Mouse (Mus musculus) retina, embryonic 14.5 days (tissue): ENCODE results near the gene Tmem60.

Experiments
- DNase-seq: peaks from one replicate; pipeline ENCODE4 v3.0.0-alpha.2; 2015; ENCODE audit warnings: low spot score

Gene Tmem60

DNA sequence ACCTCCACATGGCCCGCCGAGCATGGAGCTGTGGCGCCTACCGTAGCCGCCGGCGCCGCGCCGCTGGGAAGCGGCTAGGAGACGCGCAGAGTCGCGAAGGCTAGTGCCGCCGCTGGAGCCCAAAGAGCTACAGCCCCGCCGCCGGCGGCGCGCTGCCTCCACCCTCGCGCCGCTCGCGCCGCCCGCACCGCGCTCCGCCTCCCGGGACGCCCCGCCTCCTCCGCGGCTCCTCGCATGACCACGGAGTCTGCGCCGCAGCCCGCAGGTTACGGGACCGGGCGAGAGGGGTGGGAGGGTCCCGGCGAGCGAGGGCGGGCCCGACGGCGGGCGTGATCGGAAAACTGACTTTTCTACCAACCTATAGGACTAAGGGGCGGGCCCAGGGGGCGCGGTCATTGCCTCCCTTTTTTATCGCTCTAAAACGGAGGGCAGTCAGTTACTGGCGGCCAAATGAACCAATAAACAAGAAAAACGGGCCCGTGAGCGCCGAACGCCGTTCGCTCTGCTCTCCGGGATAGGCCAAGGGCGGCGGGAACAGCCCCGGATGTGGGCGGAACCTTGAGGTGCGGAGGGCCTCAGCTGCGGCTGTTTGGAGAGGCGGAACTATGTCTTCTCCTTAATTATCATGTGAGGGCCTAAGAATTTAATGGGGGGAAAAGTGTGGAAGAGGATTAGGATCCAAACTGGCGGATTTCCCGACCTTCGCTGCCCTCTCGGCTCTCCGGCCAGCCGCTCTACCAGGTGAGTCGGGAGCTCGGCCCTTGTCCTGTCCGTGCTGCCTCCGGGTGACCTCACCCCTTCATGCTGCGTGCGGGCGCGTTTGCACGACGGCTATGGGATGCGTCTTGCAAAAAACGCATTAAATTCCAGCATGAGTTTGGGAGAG is at the start of gene Tmem60, which contains the start of gene Phtf2:
Gene Tmem60, plus strand, starts transcription at position 277 of the 886 bp plus-strand sequence.
Gene Phtf2, minus strand, starts transcription at position 210 of the 886 bp plus-strand sequence.
- peak; percentile 100 for DNase-seq

DNA sequence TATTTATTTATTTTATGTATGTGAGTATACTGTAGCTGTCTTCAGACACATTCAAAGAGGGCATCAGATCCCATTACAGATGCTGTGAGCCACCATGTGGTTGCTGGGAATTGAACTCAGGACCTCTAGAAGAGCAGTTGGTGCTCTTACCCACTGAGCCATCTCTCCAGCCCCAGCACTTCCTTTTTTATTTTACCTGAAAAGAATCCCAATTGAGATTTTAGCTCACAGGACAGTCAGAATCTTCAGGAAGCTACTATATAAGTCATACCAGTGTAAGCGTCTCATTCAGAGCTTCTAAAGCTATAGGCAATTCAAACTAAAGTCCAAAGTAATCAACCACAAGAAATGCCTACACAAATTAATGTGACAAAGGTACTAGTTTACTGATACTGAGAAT is 47.6 kb upstream of the Tmem60 start:
- DNase-seq, result no peak

DNA sequence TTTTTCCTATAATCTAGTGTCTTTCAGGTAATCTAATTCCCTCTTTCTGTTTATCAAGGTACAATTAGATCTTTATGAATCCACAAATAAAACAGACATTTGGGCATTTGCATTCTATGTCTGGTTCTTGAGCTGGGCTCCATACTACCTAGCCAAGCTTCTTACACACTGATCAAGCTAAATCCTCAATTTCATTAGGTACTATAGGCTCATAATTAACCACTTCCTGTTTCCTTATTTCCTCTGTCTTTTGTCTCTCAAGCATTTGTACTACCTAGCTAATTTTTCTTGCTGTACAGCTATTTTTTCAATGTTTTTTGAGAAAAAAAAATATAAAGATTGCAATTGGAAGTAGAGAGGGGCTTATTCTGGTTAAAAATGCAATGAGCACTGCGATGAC is 44.9 kb upstream of the Tmem60 start:
- no peak for DNase-seq

DNA sequence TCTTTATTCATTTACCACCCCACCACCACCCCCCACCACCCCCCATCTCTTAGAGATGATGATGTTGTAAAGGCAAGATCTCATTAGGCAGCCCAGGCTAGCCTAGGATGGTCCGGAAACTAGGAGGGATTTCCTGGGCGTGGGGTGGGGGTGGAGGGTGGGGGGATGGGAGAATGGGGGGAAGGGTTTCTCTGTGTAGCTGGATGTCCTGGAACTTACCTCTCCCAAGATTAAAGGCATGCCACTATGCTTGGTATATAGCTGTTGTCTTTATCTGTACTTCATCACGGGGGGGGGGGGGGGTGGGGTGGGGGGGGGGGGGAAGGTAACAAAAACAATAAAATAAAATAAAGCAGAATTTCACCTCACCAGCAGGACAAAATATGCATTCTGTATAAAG is 38.6 kb upstream of the Tmem60 start:
- DNase-seq, result no peak

DNA sequence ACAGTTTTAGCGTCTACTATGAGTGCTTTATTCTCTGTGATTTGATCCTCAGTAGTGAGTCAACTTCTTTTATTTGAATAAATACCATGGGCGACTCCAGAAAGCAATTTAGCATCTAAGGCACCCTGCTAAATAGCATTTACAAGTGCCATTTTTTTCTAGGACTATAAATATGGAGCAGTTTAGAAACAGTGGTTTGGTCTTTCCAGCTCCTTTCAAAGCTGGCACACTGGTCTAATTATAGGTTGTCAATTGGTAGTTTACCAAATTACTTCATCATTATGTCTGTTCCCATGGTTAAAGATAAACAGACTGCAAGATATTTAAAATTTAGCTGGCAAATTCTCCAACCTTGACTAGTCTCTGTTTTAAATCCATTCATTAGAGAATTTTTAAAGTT is 38.2 kb upstream of the Tmem60 start:
- no peak for DNase-seq

DNA sequence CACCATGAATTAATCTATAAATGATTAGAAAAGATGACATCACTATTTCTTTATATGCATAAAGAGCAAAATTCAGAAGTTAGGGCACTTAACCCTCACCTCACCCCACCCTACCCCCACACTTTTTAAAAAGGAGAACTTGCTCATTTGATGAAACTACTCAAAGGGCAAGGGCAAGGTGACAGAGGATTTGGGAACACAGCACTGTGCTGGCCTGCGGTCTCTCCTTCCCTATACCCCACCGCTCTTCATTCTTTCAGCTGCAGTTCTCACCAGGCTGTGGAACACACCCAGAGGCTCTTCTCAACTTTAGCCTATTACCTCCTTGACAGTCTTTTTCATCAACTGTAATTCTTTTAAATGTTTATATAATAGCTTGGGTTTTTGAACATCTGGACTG is 35.0 kb upstream of the Tmem60 start:
- no peak for DNase-seq

DNA sequence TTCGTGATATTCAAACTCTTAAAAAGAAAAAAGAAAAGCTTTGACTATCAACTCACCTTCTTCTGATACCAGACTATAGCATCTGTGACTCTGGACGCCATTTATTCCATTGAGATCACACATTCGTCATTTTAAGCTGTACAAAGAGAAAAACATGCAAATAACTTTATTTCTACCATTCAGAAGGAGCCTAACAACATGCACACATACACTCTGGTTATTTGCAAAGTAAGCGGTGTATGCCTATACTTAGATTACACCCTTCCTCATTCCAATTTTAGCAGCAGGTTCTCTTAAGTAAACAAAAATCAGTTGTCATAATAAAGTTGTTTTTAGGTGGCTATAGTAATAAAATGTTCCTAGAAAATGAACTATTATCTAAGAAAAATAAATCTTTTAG is 26.9 kb upstream of the Tmem60 start:
- no peak for DNase-seq

DNA sequence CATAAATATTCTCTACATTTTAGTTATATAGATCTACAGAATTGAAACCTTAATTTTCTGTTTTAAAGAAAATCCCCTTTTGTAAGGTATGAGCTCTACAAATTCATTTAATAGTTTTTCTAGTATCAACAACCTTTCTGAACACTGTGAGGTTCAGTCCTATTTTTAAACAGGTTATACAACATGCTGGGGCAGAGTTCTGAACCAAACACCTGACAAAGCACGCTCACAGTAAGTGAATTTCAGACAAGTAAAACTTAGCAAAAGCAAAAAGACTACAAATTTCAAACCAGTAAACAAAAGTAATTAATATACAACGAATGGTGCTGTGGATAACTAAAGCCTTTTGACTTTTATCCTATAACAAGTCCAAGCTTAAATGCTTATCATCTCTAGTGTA is 23.6 kb upstream of the Tmem60 start:
- DNase-seq, result no peak

DNA sequence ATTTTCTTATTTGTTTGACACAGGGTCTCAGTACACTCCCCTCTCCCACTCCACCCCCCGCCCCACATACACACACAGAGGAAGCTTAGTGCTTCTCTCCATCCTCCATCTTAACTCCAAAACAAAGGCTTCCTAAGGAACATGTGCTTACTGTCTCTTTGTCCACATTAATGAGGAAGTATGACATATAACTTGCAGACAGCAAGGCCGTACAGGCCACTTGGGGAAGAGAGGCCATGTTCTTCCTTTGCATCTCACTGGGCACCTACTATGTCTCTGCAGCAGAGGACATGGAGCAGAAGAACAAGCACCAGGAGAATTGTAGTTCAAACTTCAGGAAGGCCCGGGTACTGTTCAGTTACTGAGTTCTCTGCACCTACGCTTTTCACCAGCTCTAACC is 21.4 kb upstream of the Tmem60 start:
- DNase-seq, result no peak

DNA sequence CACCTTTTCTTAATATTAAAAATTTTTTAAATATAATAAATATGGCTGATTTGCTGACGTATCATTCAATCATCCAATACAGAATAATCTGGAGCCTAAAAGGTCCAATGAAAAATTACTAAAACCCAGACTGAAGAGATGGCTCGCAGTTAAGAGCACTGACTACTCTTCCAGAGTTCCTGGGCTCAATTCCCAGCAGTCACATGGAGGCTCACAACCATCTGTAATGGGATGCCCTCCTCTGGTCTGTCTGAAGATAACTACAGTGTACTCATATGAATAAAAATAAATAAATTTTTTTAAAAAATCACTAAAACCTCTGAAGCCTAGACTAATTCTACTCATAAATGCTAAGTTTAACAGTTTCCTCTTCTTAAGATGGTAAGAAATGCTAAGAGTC is 20.1 kb upstream of the Tmem60 start:
- no peak for DNase-seq

DNA sequence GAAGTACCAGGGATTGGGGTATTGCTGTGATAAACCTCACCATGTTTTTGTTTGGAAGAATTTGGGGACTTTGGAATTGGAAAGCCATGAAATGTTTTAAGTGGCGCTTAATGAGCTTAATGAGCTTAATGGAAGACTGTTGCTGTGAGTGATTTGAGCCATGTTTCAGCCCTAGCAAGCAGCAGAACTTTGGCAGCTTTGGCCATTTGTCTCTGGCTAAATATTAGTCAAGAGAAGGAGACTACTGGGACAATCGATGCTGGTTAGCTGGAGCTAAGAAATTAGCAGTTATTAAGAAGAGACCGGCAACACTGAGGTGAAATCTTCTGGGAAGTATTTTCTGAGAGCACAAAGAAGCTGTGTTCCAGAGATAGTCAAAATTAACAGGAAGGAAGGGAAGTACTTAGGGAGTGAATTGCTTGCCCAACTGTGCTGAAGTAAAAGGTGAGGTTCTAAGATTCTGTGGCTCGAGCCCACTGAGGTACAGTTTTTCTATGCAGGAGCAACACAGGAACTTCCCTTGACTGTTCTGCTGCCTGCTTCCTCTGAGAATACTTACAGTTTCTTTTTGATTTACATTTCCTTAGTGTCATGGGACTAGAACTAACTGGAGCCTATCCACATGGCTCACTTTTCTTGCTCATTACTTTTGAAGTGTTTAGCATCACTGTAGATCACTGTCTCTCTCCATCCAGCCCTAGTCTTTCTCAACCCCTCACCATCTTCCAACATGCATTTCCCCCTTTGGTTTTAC is 17.6 kb upstream of the Tmem60 start:
- no peak for DNase-seq

DNA sequence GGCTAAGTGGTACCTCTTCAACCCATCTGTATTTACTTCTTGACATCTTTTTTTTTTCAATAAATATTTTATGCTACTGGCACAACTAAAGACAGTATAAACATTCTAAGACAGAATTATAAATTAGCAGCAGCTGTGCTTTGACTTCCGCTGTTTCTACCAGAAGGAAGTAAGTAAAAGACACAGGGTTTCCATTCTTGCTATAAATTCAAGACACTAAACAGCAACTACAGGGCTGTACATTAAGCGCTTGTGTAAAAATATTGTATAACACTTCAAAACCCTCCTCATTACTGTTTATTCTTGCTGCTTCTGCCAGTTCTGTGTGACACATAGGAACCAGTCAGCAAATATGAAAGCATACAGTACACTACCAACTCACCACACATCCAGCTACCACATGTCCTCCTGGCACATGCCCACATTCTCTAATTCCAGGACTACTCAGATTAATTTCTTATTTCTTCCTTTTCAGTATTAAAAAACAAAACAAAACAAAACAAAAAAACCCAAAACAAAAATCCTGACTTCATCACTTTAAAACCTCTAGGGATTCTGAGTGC is 16.7 kb upstream of the Tmem60 start:
- DNase-seq, result no peak

DNA sequence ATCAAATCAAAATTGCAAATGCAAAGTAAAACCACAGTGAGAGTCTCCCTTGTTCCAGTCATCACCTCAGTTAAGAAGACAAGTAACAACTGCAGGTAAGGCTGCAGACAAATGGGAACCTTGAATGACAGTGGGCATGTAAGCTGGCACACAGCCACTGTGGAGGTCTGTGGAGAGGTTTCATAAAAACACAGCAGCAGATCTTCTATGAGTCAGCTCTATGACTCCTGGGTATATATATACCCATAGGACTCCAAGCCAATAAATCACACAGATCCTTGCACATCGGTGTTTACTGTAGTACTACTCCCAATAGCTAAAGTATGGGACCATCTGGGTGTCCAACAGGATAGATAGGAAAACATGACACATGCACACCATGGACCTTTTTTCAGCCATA is 8.8 kb upstream of the Tmem60 start:
- DNase-seq, result no peak

DNA sequence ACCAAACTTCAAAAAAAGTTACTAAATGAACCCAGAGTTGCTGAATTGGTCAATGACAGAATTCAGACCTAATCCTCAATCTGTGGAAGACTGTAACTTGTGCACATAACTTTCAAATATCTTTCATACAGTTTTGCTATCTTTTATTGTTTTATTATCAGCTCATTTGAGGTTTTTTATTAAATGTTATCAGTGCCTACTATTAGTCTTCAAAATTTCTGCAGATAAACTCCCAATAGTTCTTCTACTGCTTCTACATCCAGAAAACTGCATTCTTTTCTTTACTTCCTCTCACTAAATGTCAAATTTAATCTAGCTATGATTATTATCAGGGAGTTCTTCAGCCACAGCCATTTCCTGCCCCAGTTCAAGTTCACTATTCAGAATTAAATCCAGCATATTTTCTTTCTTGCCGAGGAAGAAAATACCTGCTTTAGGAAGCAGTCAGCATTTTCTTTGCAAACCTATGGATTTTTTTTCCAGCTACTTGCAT is 5.0 kb upstream of the Tmem60 start:
- no peak for DNase-seq

DNA sequence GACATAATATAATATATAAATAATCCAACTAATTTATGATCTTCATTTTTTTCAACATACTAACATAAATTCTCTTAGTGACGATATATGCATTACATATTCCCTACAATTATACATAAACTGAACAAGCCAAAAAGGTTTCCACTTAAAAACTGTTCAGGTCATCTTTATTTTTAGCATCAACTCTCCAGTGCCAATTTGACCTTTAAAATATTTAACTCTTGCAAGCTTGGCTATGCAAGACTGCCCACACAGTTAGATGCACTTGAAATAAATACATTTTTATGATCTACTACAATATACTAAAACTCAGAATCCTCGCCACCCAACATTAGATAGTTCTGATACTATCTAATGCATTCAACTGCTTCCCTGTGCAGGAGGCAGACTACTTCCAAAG is 1.6 kb upstream of the Tmem60 start:
- DNase-seq, result no peak

DNA sequence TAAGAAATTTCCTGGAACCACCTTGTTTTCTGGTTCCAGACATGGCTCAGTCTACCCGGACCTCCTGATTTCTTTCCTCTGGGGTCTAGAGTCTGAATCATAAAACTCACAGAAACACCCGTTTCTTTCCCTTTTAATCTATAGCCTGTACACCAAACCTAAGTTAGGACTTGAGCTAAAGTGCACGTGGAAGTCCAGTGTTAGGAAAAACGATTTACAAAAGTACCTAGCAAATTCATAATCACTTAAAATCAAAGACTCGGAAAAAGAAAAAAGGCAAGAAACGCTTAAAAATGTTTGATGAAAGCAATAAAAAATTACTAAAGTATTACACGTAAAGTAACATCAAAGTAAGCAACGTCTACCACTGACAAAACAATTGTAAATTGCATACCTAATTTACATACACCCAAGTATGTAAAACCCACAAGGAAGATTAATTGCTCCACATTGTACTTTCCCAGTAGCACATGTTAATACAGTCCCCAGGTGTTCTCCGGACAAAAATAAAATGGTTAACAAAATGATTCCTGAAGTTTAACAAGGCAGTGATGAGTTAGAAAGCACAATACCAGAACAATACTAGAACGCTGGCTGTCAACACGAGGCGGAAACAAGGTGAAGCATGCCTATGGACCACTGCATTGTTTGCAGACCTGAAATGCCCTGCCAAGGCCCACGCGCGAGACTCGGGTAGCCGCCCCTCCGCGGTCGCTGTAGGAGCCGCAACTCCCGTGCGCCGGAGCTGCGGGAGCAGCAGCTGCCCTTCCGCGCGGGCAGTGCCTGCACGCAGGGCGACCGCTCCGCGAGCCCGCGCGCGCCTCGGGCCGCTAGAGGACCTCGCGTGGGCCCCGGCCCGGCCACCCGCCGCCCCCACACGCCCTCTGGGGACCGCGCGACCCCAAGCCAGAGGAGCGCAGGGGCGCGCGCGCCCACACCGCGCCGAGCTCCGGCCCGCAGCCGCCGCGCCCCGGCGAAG is 905 bp upstream of the Tmem60 start:
- DNase-seq, result peak; percentile 68

DNA sequence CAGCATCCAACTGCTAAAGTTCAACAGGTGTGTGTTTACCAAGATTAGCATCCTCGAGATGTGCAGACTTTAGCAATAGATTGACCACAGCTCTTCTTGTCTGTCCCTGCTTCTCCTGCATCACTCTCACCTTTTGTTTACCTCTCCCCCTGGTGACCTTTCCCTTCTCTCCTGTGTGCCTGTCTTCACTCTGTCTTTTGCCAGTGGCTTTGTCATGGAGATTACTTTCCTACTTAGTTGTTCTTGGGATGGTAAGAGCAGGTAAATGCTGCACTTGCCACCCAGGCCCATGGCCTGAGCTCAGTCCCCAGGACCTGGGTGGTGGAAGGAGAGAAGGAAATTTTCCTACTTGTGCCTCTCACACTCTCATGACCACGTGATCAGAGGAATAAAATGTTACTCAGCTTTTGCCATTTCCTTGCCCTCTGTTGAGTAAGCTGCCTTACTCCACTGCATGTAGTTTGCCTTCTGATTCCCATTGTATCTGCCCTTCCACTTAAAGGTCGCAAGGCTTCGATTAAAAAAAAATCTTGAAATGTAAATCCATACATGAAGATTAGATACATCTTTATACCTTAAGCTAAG is 2.1 kb downstream of the Tmem60 start:
- DNase-seq, result no peak

DNA sequence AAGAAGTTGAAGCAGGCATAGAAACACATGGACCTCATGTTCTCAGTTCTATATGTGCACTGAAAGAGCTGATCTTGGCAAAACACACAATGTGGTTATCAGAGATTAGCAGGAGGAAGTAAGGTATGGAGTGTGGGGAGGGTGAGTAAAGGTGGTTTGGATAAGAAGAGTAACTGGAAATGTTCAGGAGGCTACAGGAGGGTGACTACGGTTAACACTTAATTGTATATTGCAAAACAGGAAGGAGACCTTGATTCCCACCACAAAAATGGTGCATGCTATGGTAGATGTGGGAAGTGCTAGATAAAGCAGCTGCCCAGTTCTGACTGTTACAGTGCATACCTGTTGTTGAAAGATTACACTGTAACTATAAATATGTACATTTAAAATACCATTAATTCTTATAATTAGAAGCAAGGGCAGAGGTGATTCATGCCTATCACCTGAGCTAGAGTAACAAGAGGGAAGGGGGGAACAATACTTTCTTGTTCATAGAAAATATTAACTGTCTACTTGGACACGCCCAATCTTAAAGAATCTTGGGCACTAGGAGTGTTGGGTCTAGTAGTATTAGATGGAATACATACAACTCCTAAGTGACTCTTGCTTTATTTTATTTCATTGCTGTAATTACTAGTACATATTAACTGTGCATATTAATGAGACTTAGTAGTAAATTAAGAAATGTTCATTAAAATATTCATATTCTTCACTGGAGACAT is 15.6 kb downstream of the Tmem60 start:
- no peak for DNase-seq

DNA sequence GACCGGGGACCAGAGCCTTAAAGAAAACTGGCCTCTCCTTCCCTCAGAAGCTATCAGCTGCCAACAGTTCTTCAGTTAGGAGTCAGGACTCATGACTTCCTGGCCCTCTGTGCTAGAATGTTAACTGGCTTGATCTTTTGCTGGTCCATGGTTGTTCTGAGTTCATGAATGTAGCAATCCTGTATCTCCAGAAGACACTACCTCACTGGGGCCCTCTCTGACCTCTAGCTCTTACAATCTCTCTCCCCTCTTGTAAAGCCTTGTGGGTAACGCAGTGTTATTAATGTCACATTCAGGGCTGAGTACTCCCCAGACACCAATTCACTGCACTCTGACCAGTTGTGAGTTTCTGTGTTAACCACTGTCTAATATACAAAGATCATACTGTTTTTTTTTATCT is 22.7 kb downstream of the Tmem60 start:
- no peak for DNase-seq

DNA sequence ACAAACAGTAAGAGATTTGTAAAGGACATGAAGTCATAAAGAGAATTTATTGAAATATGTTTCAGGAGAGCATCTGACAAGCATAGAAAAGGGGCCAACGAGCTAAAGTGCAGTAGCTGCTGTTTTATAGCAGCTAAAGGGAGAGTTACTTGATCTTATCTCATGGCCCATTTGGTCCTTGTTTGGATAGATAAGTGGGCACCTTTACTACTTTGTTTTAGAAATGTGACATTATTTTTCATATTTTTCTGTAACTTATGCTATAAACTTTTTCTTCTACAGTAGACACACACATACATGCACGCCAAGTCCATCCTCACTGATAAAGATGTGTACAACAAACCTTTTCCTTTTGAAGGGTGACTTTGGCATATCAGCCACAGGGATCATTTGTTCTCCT is 23.4 kb downstream of the Tmem60 start:
- DNase-seq, result no peak

DNA sequence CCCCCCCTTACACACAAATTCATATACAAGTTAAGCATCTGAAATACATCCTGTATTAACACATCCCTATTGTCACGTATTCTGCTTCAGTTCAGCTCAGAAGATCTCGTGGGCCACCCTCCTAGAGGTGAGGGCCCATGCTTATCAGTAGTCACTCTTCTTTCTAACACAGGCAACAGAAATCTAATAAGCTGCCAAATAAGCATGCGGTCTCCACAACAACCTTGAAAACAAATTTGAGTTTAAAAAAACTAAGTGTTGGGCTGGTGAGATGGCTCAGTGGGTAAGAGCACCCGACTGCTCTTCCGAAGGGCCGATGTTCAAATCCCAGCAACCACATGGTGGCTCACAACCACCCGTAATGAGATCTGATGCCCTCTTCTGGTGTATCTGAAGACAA is 24.2 kb downstream of the Tmem60 start:
- DNase-seq, result no peak
